Mouse (Mus musculus) CD4-positive, CD25-positive, alpha-beta regulatory T cell, adult 4 months (primary cell): ENCODE results near the gene D7Ertd443e. TPM values are rescaled to one million over a fixed set of nuclear protein-coding genes. Genes with fewer than 3 reads are reported as not detected.

Experiments used
- ATAC-seq: one replicate; pipeline ENCODE4 v1.8.0; 2017
- polyA plus RNA-seq, 2 experiments: library from polyadenylated mRNA; unstranded; fragments of 100-300 nt; shearing (Covaris generic); gene quantifications; one replicate each; pipeline ENCODE4 v1.2.1; 2017

Gene D7Ertd443e
- polyA plus RNA-seq: not detected

GRCm38 (mm10) chr7:134385561-134385960 is at the start of gene D7Ertd443e:
D7Ertd443e (minus strand) TSS chr7:134385661.
- no peak for ATAC-seq

- no peak for ATAC-seq
Observed at GRCm38 (mm10) chr7:134431681-134432080, 46.2 kb upstream of the D7Ertd443e start.

- ATAC-seq: no peak
Observed at GRCm38 (mm10) chr7:134428676-134429075, 43.2 kb upstream of the D7Ertd443e start.

GRCm38 (mm10) chr7:134415014-134415413 is 29.6 kb upstream of the D7Ertd443e start:
- ATAC-seq: no peak

GRCm38 (mm10) chr7:134414005-134414690 is 28.7 kb upstream of the D7Ertd443e start:
- ATAC-seq: no peak

GRCm38 (mm10) chr7:134408641-134409040 is 23.2 kb upstream of the D7Ertd443e start:
- ATAC-seq: no peak

GRCm38 (mm10) chr7:134400746-134401145 is 15.3 kb upstream of the D7Ertd443e start:
- ATAC-seq: no peak

GRCm38 (mm10) chr7:134396769-134397168 is 11.3 kb upstream of the D7Ertd443e start:
- no peak for ATAC-seq

GRCm38 (mm10) chr7:134382791-134383190 is 2.7 kb downstream of the D7Ertd443e start:
- ATAC-seq: no peak

GRCm38 (mm10) chr7:134381407-134381861 is 4.0 kb downstream of the D7Ertd443e start:
- ATAC-seq: no peak

GRCm38 (mm10) chr7:134378273-134378672 is 7.2 kb downstream of the D7Ertd443e start:
- no peak for ATAC-seq

GRCm38 (mm10) chr7:134376786-134377185 is 8.7 kb downstream of the D7Ertd443e start:
- no peak for ATAC-seq

- ATAC-seq: no peak
Observed at GRCm38 (mm10) chr7:134372276-134372675, 13.2 kb downstream of the D7Ertd443e start.

- ATAC-seq: no peak
Observed at GRCm38 (mm10) chr7:134369241-134369640, 16.2 kb downstream of the D7Ertd443e start.

GRCm38 (mm10) chr7:134362257-134362870 is 23.1 kb downstream of the D7Ertd443e start:
- ATAC-seq: no peak

- no peak for ATAC-seq
Observed at GRCm38 (mm10) chr7:134348825-134349224, 36.6 kb downstream of the D7Ertd443e start.

- no peak for ATAC-seq
Observed at GRCm38 (mm10) chr7:134342202-134342601, 43.3 kb downstream of the D7Ertd443e start.

GRCm38 (mm10) chr7:134335951-134336350 is 49.5 kb downstream of the D7Ertd443e start:
- ATAC-seq: no peak

GRCm38 (mm10) chr7:134320979-134321378 is 64.5 kb downstream of the D7Ertd443e start:
- no peak for ATAC-seq

- no peak for ATAC-seq
Observed at GRCm38 (mm10) chr7:134302084-134302483, 83.4 kb downstream of the D7Ertd443e start.

- ATAC-seq: no peak
Observed at GRCm38 (mm10) chr7:134301285-134301684, 84.2 kb downstream of the D7Ertd443e start.

- ATAC-seq: no peak
Observed at GRCm38 (mm10) chr7:134292750-134293149, 92.7 kb downstream of the D7Ertd443e start.

GRCm38 (mm10) chr7:134289611-134290301 is 95.7 kb downstream of the D7Ertd443e start:
- ATAC-seq: no peak

- no peak for ATAC-seq
Observed at GRCm38 (mm10) chr7:134289126-134289525, 96.3 kb downstream of the D7Ertd443e start.
